Mouse (Mus musculus) spleen, adult 2 months (tissue): ENCODE results near the gene Fam160a1. TPM values are rescaled to one million over a fixed set of nuclear protein-coding genes. Genes with fewer than 3 reads are reported as not detected.

Experiments used
- DNase-seq, 2 experiments: peaks; one replicate each; pipeline versions ENCODE4 v3.0.0 to v3.0.0-alpha.2; 2012 to 2021; ENCODE audit warnings: low spot score in 2 of 2, low read depth in 1 of 2
- H3K27ac ChIP-seq: fragments of 200-500 bp; 2 replicates; pipeline ENCODE4 v1.5.1; 2012; ENCODE audit warnings: low read length, inconsistent platforms; ENCODE audit not compliant: insufficient read depth
- H3K27me3 ChIP-seq: fragments of 200-500 bp; 2 replicates; pipeline ENCODE4 v1.6.1; 2012; ENCODE audit warnings: mild to moderate bottlenecking, moderate library complexity, low read length, inconsistent platforms; ENCODE audit not compliant: control insufficient read depth, insufficient read depth
- H3K36me3 ChIP-seq: fragments of 200-500 bp; 2 replicates; pipeline ENCODE4 v1.6.1; 2012; ENCODE audit warnings: mild to moderate bottlenecking, low read length, inconsistent platforms; ENCODE audit not compliant: control insufficient read depth, insufficient read depth
- H3K4me1 ChIP-seq: fragments of 200-500 bp; 2 replicates; pipeline ENCODE4 v1.6.1; 2011; ENCODE audit warnings: inconsistent platforms; ENCODE audit not compliant: control insufficient read depth, insufficient read depth, insufficient read length
- H3K4me3 ChIP-seq: fragments of 200-500 bp; 2 replicates; pipeline ENCODE4 v1.5.1; 2011; ENCODE audit warnings: mild to moderate bottlenecking, inconsistent platforms; ENCODE audit not compliant: insufficient read depth, insufficient read length; ENCODE audit errors: extremely low read depth
- CTCF ChIP-seq: fragments of 200-500 bp; IDR thresholded peaks from 2 replicates; pipeline ENCODE4 v1.5.1; 2011; ENCODE audit warnings: mild to moderate bottlenecking, inconsistent platforms; ENCODE audit not compliant: insufficient read depth, insufficient read length, insufficient replicate concordance; ENCODE audit errors: extremely low read depth
- POLR2A ChIP-seq: fragments of 200-500 bp; IDR thresholded peaks from 2 replicates; pipeline ENCODE4 v1.6.1; 2011; ENCODE audit warnings: low read depth, low read length, inconsistent platforms
- WGBS: fragments of 180-500 bp; shearing (Covaris S2); methylation state at CpG from one replicate; pipeline ENCODE4 v1.1.7; 2018; 5-methylcytosine and 5-hydroxymethylcytosine counted together
- polyA plus RNA-seq: library from polyadenylated mRNA; depleted of rRNA; stranded (reverse); fragments of >200 nt; gene quantifications from 2 replicates; pipeline ENCODE4 v1.2.3, GENCODE M21; 2012

The Fam160a1 gene
- polyA plus RNA-seq, 1 experiment = 0.58 TPM

- 93% methylated on average over 6 of the region's 6 CpGs for WGBS
- Histone ChIP-seq H3K4me3 (no peak overlapping the region), H3K36me3 (no peaks in the 10 kb centered on the region), H3K27me3 (no peaks in the 10 kb centered on the region), H3K27ac (no peak overlapping the region), H3K4me1 (no peaks in the 10 kb centered on the region)
- TF ChIP-seq POLR2A = no peak
- no peak for TF ChIP-seq CTCF
- DNase-seq = no peak
Observed at GRCm38 (mm10) chr3:85667683-85668082, 149.4 kb downstream of the Fam160a1 start.

GRCm38 (mm10) chr3:85666736-85667135, 150.4 kb downstream of the Fam160a1 start:
- DNase-seq = no peak
- TF ChIP-seq POLR2A (no peak), CTCF (no peak)
- Histone ChIP-seq H3K36me3 (no peaks in the 10 kb centered on the region), H3K4me1 (no peaks in the 10 kb centered on the region), H3K27ac (no peak overlapping the region), H3K27me3 (no peaks in the 10 kb centered on the region), H3K4me3 (no peak overlapping the region)
- WGBS = 86% methylated on average over 12 of the region's 12 CpGs

- WGBS = 79% methylated on average over 3 of the region's 3 CpGs
- no peak for DNase-seq
- TF ChIP-seq CTCF (no peak), POLR2A (no peak)
- Histone ChIP-seq H3K27ac (no peak overlapping the region), H3K36me3 (no peaks in the 10 kb centered on the region), H3K4me3 (no peak overlapping the region), H3K4me1 (no peaks in the 10 kb centered on the region), H3K27me3 (no peaks in the 10 kb centered on the region)
Observed at GRCm38 (mm10) chr3:85666166-85666565, 150.9 kb downstream of the Fam160a1 start.

- Histone ChIP-seq H3K27me3 (no peaks in the 10 kb centered on the region), H3K36me3 (no peaks in the 10 kb centered on the region), H3K4me1 (no peaks in the 10 kb centered on the region), H3K27ac (no peak overlapping the region), H3K4me3 (no peak overlapping the region)
- WGBS = 87% methylated on average over 10 of the region's 10 CpGs
- DNase-seq = no peak
- TF ChIP-seq CTCF (no peak), POLR2A (no peak)
Observed at GRCm38 (mm10) chr3:85664591-85665171, 152.4 kb downstream of the Fam160a1 start.

GRCm38 (mm10) chr3:85663826-85664225, 153.3 kb downstream of the Fam160a1 start:
- TF ChIP-seq POLR2A (no peak), CTCF (no peak)
- WGBS = 84% methylated on average over 5 of the region's 5 CpGs
- Histone ChIP-seq H3K27me3 (no peaks in the 10 kb centered on the region), H3K36me3 (no peaks in the 10 kb centered on the region), H3K4me1 (no peaks in the 10 kb centered on the region), H3K27ac (no peak overlapping the region), H3K4me3 (no peak overlapping the region)
- no peak for DNase-seq

GRCm38 (mm10) chr3:85661926-85662813, 154.9 kb downstream of the Fam160a1 start:
- H3K36me3 ChIP-seq = no peaks in the 10 kb centered on the region
- no peaks in the 10 kb centered on the region for H3K27me3 ChIP-seq
- no peak for DNase-seq
- no peak overlapping the region for H3K27ac ChIP-seq
- 82% methylated on average over 10 of the region's 10 CpGs for WGBS
- H3K4me1 ChIP-seq = no peaks in the 10 kb centered on the region
- no peak for TF ChIP-seq POLR2A
- TF ChIP-seq CTCF = no peak
- H3K4me3 ChIP-seq = no peak overlapping the region

GRCm38 (mm10) chr3:85659681-85660080, 157.4 kb downstream of the Fam160a1 start:
- no peaks in the 10 kb centered on the region for H3K27me3 ChIP-seq
- TF ChIP-seq POLR2A (no peak), CTCF (no peak)
- H3K4me1 ChIP-seq = no peaks in the 10 kb centered on the region
- H3K27ac ChIP-seq = no peak overlapping the region
- no peak for DNase-seq
- 86% methylated on average over 7 of the region's 7 CpGs for WGBS
- H3K4me3 ChIP-seq = no peak overlapping the region
- no peaks in the 10 kb centered on the region for H3K36me3 ChIP-seq
